Mouse (Mus musculus) MEL-GATA-1-ER (cell line): ENCODE results near the gene Psmb10.
"Not testable (repeated sequence)": the region's sequence is repeated elsewhere in the genome, so short reads cannot be mapped to it uniquely, and the experiment has no call there.

Experiments used
- DNase-seq: peaks from one replicate; pipeline ENCODE4 v3.0.0-alpha.2; 2012; ENCODE audit warnings: low read depth; ENCODE audit errors: extremely low read depth

The Psmb10 gene

GRCm38 (mm10) chr8:105938306-105938669 is at the start of gene Psmb10:
Gene Psmb10, minus strand, starts transcription at chr8:105938444.
- DNase-seq, result peak; percentile 39

GRCm38 (mm10) chr8:105983406-105983805 is 45.2 kb upstream of the Psmb10 start:
- DNase-seq, result not testable (repeated sequence)

GRCm38 (mm10) chr8:105981146-105981545 is 42.9 kb upstream of the Psmb10 start:
- DNase-seq, result no peak

- DNase-seq, result no peak
Measured at GRCm38 (mm10) chr8:105979325-105979724, 41.1 kb upstream of the Psmb10 start, which contains the start of gene Dpep3. Gene Dpep3, minus strand, starts transcription at chr8:105979429.

GRCm38 (mm10) chr8:105975363-105975762 is 37.1 kb upstream of the Psmb10 start:
- no peak for DNase-seq

- DNase-seq, result no peak
Measured at GRCm38 (mm10) chr8:105971019-105971720, 32.9 kb upstream of the Psmb10 start.

- no peak for DNase-seq
Measured at GRCm38 (mm10) chr8:105969367-105969766, 31.1 kb upstream of the Psmb10 start.

- peak; percentile 78 for DNase-seq
Measured at GRCm38 (mm10) chr8:105966692-105967311, 28.6 kb upstream of the Psmb10 start.

GRCm38 (mm10) chr8:105965905-105966341 is 27.7 kb upstream of the Psmb10 start, which contains the start of gene Slc12a4:
Gene Slc12a4, minus strand, starts transcription at chr8:105966097.
- peak; percentile 51 for DNase-seq

- peak; percentile 42 for DNase-seq
Measured at GRCm38 (mm10) chr8:105965266-105965904, 27.1 kb upstream of the Psmb10 start.

- no peak for DNase-seq
Measured at GRCm38 (mm10) chr8:105964506-105965265, 26.4 kb upstream of the Psmb10 start.

GRCm38 (mm10) chr8:105961536-105961935 is 23.3 kb upstream of the Psmb10 start:
- peak; percentile 31 for DNase-seq

GRCm38 (mm10) chr8:105961101-105961500 is 22.9 kb upstream of the Psmb10 start:
- no peak for DNase-seq

GRCm38 (mm10) chr8:105959350-105959749 is 21.1 kb upstream of the Psmb10 start:
- DNase-seq, result no peak

GRCm38 (mm10) chr8:105957813-105958212 is 19.6 kb upstream of the Psmb10 start:
- DNase-seq, result no peak

- DNase-seq, result no peak
Measured at GRCm38 (mm10) chr8:105956556-105956955, 18.3 kb upstream of the Psmb10 start.

- DNase-seq, result no peak
Measured at GRCm38 (mm10) chr8:105951057-105951659, 12.9 kb upstream of the Psmb10 start.

- DNase-seq, result no peak
Measured at GRCm38 (mm10) chr8:105949350-105949749, 11.1 kb upstream of the Psmb10 start.

- DNase-seq, result no peak
Measured at GRCm38 (mm10) chr8:105943321-105943739, 5.1 kb upstream of the Psmb10 start, which contains the start of gene Lcat. Gene Lcat, minus strand, starts transcription at chr8:105943382.

GRCm38 (mm10) chr8:105942542-105942941 is 4.3 kb upstream of the Psmb10 start:
- no peak for DNase-seq

GRCm38 (mm10) chr8:105942026-105942425 is 3.8 kb upstream of the Psmb10 start:
- no peak for DNase-seq
